Mouse (Mus musculus) neural tube, embryonic 14.5 days (tissue): Measurements from ENCODE around the gene Nrde2. TPM values are rescaled to one million over a fixed set of nuclear protein-coding genes. Genes with fewer than 3 reads are reported as not detected.

Experiments used
- ATAC-seq: fragments of 200-750 bp; cut with Nextera tagmentation; 2 replicates; pipeline ENCODE4 v1.8.0; 2017; ENCODE audit warnings: low read depth, mild to moderate bottlenecking, moderate TSS enrichment, moderate library complexity
- H3K27ac ChIP-seq: fragments of 300-500 bp; sonication (generic); 2 replicates; pipeline ENCODE4 v1.5.1; 2014; ENCODE audit warnings: low read depth, mild to moderate bottlenecking, control low read depth, low read length, moderate library complexity, mixed read lengths
- H3K27me3 ChIP-seq: fragments of 300-500 bp; sonication (generic); 2 replicates; pipeline ENCODE4 v1.6.1; 2014; ENCODE audit warnings: low read length; ENCODE audit not compliant: control insufficient read depth, insufficient read depth
- H3K36me3 ChIP-seq: fragments of 300-500 bp; sonication (generic); 2 replicates; pipeline ENCODE4 v1.6.1; 2014; ENCODE audit warnings: low read length, mixed read lengths; ENCODE audit not compliant: control insufficient read depth, insufficient read depth
- H3K4me1 ChIP-seq: fragments of 300-500 bp; sonication (generic); 2 replicates; pipeline ENCODE4 v1.6.1; 2014; ENCODE audit warnings: low read length; ENCODE audit not compliant: control insufficient read depth, insufficient read depth
- H3K4me2 ChIP-seq: fragments of 300-500 bp; sonication (generic); 2 replicates; pipeline ENCODE4 v1.6.1; 2014; ENCODE audit warnings: mild to moderate bottlenecking, low read depth, low read length, control low read depth
- H3K4me3 ChIP-seq: fragments of 300-500 bp; sonication (generic); 2 replicates; pipeline ENCODE4 v1.5.1; 2014; ENCODE audit warnings: low read depth, low read length, control low read depth, mixed read lengths
- H3K9ac ChIP-seq: fragments of 300-500 bp; sonication (generic); replicated peaks from 2 replicates; pipeline ENCODE4 v1.6.1; 2014; ENCODE audit warnings: low read depth, mild to moderate bottlenecking, control low read depth, low read length, mixed read lengths
- H3K9me3 ChIP-seq: fragments of 300-500 bp; sonication (generic); 2 replicates; pipeline ENCODE4 v1.6.1; 2016; ENCODE audit warnings: low read length; ENCODE audit not compliant: control insufficient read depth
- WGBS: fragments of 180-500 bp; shearing (Covaris S2); extraction: QIAGEN DNeasy Blood & Tissue Kit; methylation state at CpG from one replicate; pipeline ENCODE4 v1.1.7; 2014; 5-methylcytosine and 5-hydroxymethylcytosine counted together
- polyA plus RNA-seq: library from polyadenylated mRNA; unstranded; fragments of >200 nt; fragmentation: Nextera tagmentation; extraction: Ambion mirVana; gene quantifications from 2 replicates; pipeline ENCODE4 v1.2.1, GENCODE M21; 2014

The Nrde2 gene
- polyA plus RNA-seq, 1 experiment from 2014 or later: 11.7 TPM

DNA sequence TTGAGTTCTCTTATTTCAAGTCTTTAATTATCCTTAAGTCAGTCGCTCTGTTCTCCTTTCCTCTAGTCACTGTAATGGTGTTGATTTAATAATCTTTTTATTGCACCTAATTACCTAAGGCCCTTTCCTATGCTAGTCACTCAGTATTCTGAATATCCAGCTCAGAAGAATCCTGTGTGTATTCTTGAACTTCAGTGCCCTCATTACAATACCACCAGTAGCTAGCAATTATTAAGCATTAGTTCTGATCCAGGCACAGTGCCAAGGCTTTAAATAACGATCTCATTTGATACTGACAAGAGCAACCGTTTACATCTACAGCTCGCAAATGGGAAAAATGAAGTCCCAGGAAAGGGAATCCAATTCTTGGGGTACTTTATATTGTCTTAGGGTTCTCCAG lies 83.7 kb downstream of the Nrde2 start:
- no peak for ATAC-seq
- Histone ChIP-seq H3K27me3 (no peaks in the 10 kb centered on the region), H3K36me3 (no peaks in the 10 kb centered on the region), H3K4me1 (no peaks in the 10 kb centered on the region), H3K9me3 (no peaks in the 10 kb centered on the region), H3K9ac (no peak overlapping the region), H3K27ac (no peak overlapping the region), H3K4me3 (no peak overlapping the region), H3K4me2 (no peak overlapping the region)
- 58% methylated on average over 4 of the region's 4 CpGs for WGBS

Other genes starting within 250 kb of the Nrde2 start
- 0.40 and 0.55 TPM in 2 replicates for gene Kcnk13, start 195.2 kb downstream of the Nrde2 start, polyA plus RNA-seq
- 281 and 306 TPM in 2 replicates for gene Psmc1, start 49.5 kb downstream of the Nrde2 start, polyA plus RNA-seq
- 2,436 and 2,846 TPM in 2 replicates for gene Calm1, start 39.8 kb upstream of the Nrde2 start, polyA plus RNA-seq